Mouse (Mus musculus) stomach, postnatal 0 days (tissue): Measurements from ENCODE around the gene Col25a1.

Experiments used
- CTCF ChIP-seq: IDR thresholded peaks from 2 replicates; pipeline ENCODE4 v1.5.1; 2016; ENCODE audit warnings: antibody characterized with exemption, low read depth, mild to moderate bottlenecking, moderate library complexity
- EP300 ChIP-seq: optimal IDR thresholded peaks from 2 replicates; pipeline ENCODE3; 2016; ENCODE audit warnings: antibody characterized with exemption

DNA sequence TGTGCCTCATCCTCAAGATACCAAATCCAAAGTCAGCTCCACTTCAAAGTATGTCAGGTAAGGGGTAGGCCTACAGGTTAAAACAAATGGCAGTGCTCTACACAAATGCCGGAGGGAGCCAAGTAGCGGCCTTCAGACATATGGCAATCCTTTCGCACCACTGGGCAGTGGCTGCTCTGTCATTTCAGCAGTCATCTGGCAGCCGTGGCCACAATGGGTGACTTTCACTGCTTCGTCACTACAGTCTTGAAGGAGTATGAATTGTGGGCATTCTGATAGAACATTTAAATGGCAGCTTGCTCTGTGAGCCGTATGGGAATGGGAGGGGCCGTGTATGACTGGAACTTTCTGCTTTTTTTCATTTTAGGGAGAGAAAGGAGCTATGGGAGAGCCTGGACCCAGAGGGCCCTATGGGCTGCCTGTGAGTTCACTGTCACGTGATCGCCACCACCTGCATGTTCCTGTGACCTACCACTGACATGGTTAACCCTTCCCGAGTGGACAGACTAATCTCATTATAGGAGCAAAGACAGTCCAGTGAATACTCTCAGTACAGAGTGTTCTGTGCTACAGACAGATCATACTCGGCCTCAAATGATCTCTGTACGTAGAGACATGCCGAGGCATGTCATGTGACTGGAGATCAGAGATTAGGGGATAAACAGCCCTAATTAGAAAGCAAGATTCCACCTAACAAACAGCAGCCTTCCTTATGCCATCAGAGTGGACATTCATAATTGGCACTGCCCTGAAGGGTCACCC lies 451.8 kb downstream of the Col25a1 start:
- no peak for TF ChIP-seq CTCF
- no peak for TF ChIP-seq EP300
